Mouse (Mus musculus) midbrain, embryonic 13.5 days (tissue): ENCODE results near the gene St8sia1. TPM values are rescaled to one million over a fixed set of nuclear protein-coding genes. Genes with fewer than 3 reads are reported as not detected.

Experiments used
- ATAC-seq: fragments of 200-750 bp; cut with Nextera tagmentation; 2 replicates; pipeline ENCODE4 v1.8.0; 2017; ENCODE audit warnings: mild to moderate bottlenecking, moderate TSS enrichment, moderate library complexity
- H3K27ac ChIP-seq: fragments of 300-500 bp; sonication (generic); 2 replicates; pipeline ENCODE4 v1.5.1; 2015; ENCODE audit warnings: inconsistent platforms, mild to moderate bottlenecking, moderate library complexity
- H3K27me3 ChIP-seq: fragments of 300-500 bp; sonication (generic); 2 replicates; pipeline ENCODE4 v1.6.1; 2015; ENCODE audit warnings: mild to moderate bottlenecking, inconsistent platforms
- H3K36me3 ChIP-seq: fragments of 300-500 bp; sonication (generic); 2 replicates; pipeline ENCODE4 v1.6.1; 2015; ENCODE audit warnings: mild to moderate bottlenecking, inconsistent platforms
- H3K4me1 ChIP-seq: fragments of 300-500 bp; sonication (generic); replicated peaks from 2 replicates; pipeline ENCODE4 v1.6.1; 2015; ENCODE audit warnings: inconsistent platforms
- H3K4me2 ChIP-seq: fragments of 300-500 bp; sonication (generic); replicated peaks from 2 replicates; pipeline ENCODE4 v1.6.1; 2015; ENCODE audit warnings: moderate library complexity, mild to moderate bottlenecking, inconsistent platforms
- H3K4me3 ChIP-seq: fragments of 300-500 bp; sonication (generic); replicated peaks from 2 replicates; pipeline ENCODE4 v1.5.1; 2015; ENCODE audit warnings: mild to moderate bottlenecking, inconsistent platforms
- H3K9ac ChIP-seq: fragments of 300-500 bp; sonication (generic); replicated peaks from 2 replicates; pipeline ENCODE4 v1.6.1; 2015; ENCODE audit warnings: mild to moderate bottlenecking, inconsistent platforms
- H3K9me3 ChIP-seq: fragments of 300-500 bp; sonication (generic); 2 replicates; pipeline ENCODE4 v1.6.1; 2016; ENCODE audit warnings: mild to moderate bottlenecking, inconsistent platforms
- WGBS: fragments of 180-500 bp; shearing (Covaris S2); methylation state at CpG from one replicate; pipeline ENCODE4 v1.1.7; 2015; 5-methylcytosine and 5-hydroxymethylcytosine counted together
- polyA plus RNA-seq: library from polyadenylated mRNA; unstranded; fragments of >200 nt; fragmentation: Nextera tagmentation; extraction: Ambion mirVana; gene quantifications from 2 replicates; pipeline ENCODE4 v1.2.1, GENCODE M21; 2015

St8sia1 gene
- polyA plus RNA-seq, 1 experiment from 2014 or later = 8.0 TPM

GRCm38 (mm10) chr6:142938074-142938473 is 26.2 kb downstream of the St8sia1 start:
- no peak for ATAC-seq
- H3K27ac ChIP-seq = no peak overlapping the region
- no peak overlapping the region for H3K4me3 ChIP-seq

GRCm38 (mm10) chr6:142932582-142932981 is 31.7 kb downstream of the St8sia1 start:
- no peaks in the 10 kb centered on the region for H3K36me3 ChIP-seq
- H3K4me3 ChIP-seq = no peak overlapping the region
- H3K9ac ChIP-seq = no peak overlapping the region
- H3K4me2 ChIP-seq = no peak overlapping the region
- 90% methylated on average over 6 of the region's 6 CpGs for WGBS
- no peaks in the 10 kb centered on the region for H3K9me3 ChIP-seq
- ATAC-seq = no peak
- H3K4me1 ChIP-seq = peaks cover 4% of the 10 kb centered on the region; the same call in 1 of the 2 replicates
- H3K27me3 ChIP-seq = no peaks in the 10 kb centered on the region
- H3K27ac ChIP-seq = no peak overlapping the region

More at GRCm38 (mm10) chr6:142938074-142938473, 26.2 kb downstream of the St8sia1 start:
- H3K9me3 ChIP-seq = no peaks in the 10 kb centered on the region
- H3K4me1 ChIP-seq = peaks cover 27% of the 10 kb centered on the region; the same call in 1 of the 2 replicates
- H3K4me2 ChIP-seq = no peak overlapping the region
- H3K27me3 ChIP-seq = no peaks in the 10 kb centered on the region
- H3K36me3 ChIP-seq = no peaks in the 10 kb centered on the region
- H3K9ac ChIP-seq = no peak overlapping the region

- no peaks in the 10 kb centered on the region for H3K36me3 ChIP-seq
- H3K4me3 ChIP-seq = no peak overlapping the region
- H3K4me2 ChIP-seq = no peak overlapping the region
- H3K9me3 ChIP-seq = no peaks in the 10 kb centered on the region
- 89% methylated on average over 9 of the region's 9 CpGs for WGBS
- H3K4me1 ChIP-seq = peaks cover 4% of the 10 kb centered on the region; the same call in 1 of the 2 replicates
- no peak for ATAC-seq
- H3K27ac ChIP-seq = no peak overlapping the region
- H3K9ac ChIP-seq = no peak overlapping the region
- no peaks in the 10 kb centered on the region for H3K27me3 ChIP-seq
These were observed 32.1 kb downstream of the St8sia1 start for GRCm38 (mm10) chr6:142932144-142932543.

GRCm38 (mm10) chr6:142928551-142929309 is 35.5 kb downstream of the St8sia1 start:
- 83% methylated on average over 16 of the region's 16 CpGs for WGBS
- H3K27ac ChIP-seq = no peak overlapping the region
- ATAC-seq = no peak

GRCm38 (mm10) chr6:142926901-142927605 is 37.2 kb downstream of the St8sia1 start:
- Histone ChIP-seq H3K27ac (no peak overlapping the region), H3K9me3 (no peaks in the 10 kb centered on the region), H3K9ac (no peak overlapping the region), H3K4me2 (no peak overlapping the region), H3K27me3 (no peaks in the 10 kb centered on the region), H3K4me1 (peaks cover 13% of the 10 kb centered on the region), H3K36me3 (no peaks in the 10 kb centered on the region), H3K4me3 (no peak overlapping the region)
- 88% methylated on average over 9 of the region's 9 CpGs for WGBS
- no peak for ATAC-seq

More at GRCm38 (mm10) chr6:142928551-142929309, 35.5 kb downstream of the St8sia1 start:
- no peaks in the 10 kb centered on the region for H3K36me3 ChIP-seq
- H3K4me1 ChIP-seq = peaks cover 13% of the 10 kb centered on the region
- no peak overlapping the region for H3K4me3 ChIP-seq
- no peaks in the 10 kb centered on the region for H3K27me3 ChIP-seq
- H3K4me2 ChIP-seq = no peak overlapping the region
- no peaks in the 10 kb centered on the region for H3K9me3 ChIP-seq
- no peak overlapping the region for H3K9ac ChIP-seq

- no peaks in the 10 kb centered on the region for H3K27me3 ChIP-seq
- H3K9ac ChIP-seq = no peak overlapping the region
- no peak overlapping the region for H3K4me3 ChIP-seq
- no peak overlapping the region for H3K4me2 ChIP-seq
- peaks cover 13% of the 10 kb centered on the region for H3K4me1 ChIP-seq
- 39% methylated on average over 5 of the region's 5 CpGs for WGBS
- no peaks in the 10 kb centered on the region for H3K9me3 ChIP-seq
- peak overlapping the region; percentile 44; the same call in 1 of the 2 replicates for H3K27ac ChIP-seq
- ATAC-seq = no peak
- H3K36me3 ChIP-seq = no peaks in the 10 kb centered on the region
These were observed 38.3 kb downstream of the St8sia1 start for GRCm38 (mm10) chr6:142925921-142926320.

- Histone ChIP-seq H3K27ac (no peak overlapping the region), H3K4me2 (no peak overlapping the region), H3K27me3 (no peaks in the 10 kb centered on the region), H3K4me1 (peaks cover 13% of the 10 kb centered on the region), H3K9me3 (no peaks in the 10 kb centered on the region), H3K36me3 (no peaks in the 10 kb centered on the region), H3K4me3 (no peak overlapping the region), H3K9ac (no peak overlapping the region)
- WGBS = 90% methylated on average over 3 of the region's 3 CpGs
- ATAC-seq = peak; percentile 43; the same call in 1 of the 2 replicates
These were observed 38.9 kb downstream of the St8sia1 start for GRCm38 (mm10) chr6:142925374-142925773.

GRCm38 (mm10) chr6:142920901-142921300 is 43.4 kb downstream of the St8sia1 start:
- H3K4me3 ChIP-seq = no peak overlapping the region
- no peaks in the 10 kb centered on the region for H3K9me3 ChIP-seq
- no peak for ATAC-seq
- H3K4me2 ChIP-seq = no peak overlapping the region
- 75% methylated on average over 5 of the region's 5 CpGs for WGBS
- H3K9ac ChIP-seq = no peak overlapping the region
- peaks cover 6% of the 10 kb centered on the region for H3K4me1 ChIP-seq
- no peaks in the 10 kb centered on the region for H3K36me3 ChIP-seq
- no peak overlapping the region for H3K27ac ChIP-seq
- H3K27me3 ChIP-seq = no peaks in the 10 kb centered on the region

GRCm38 (mm10) chr6:142918691-142919090 is 45.6 kb downstream of the St8sia1 start:
- no peak for ATAC-seq
- Histone ChIP-seq H3K4me2 (no peak overlapping the region), H3K9me3 (no peaks in the 10 kb centered on the region), H3K4me1 (0 out of 2 replicates have a peak, but pooled peaks cover 7% of the 10 kb centered on the region), H3K4me3 (no peak overlapping the region), H3K9ac (no peak overlapping the region), H3K36me3 (no peaks in the 10 kb centered on the region), H3K27ac (no peak overlapping the region), H3K27me3 (no peaks in the 10 kb centered on the region)
- 90% methylated on average over 6 of the region's 6 CpGs for WGBS

- ATAC-seq = no peak
- H3K9ac ChIP-seq = no peak overlapping the region
- WGBS = 81% methylated on average over 13 of the region's 13 CpGs
- no peaks in the 10 kb centered on the region for H3K36me3 ChIP-seq
- H3K4me3 ChIP-seq = no peak overlapping the region
- H3K4me2 ChIP-seq = no peak overlapping the region
- no peak overlapping the region; the same call in 1 of the 2 replicates for H3K27ac ChIP-seq
- no peaks in the 10 kb centered on the region for H3K9me3 ChIP-seq
- 0 out of 2 replicates have a peak, but pooled peaks cover 7% of the 10 kb centered on the region for H3K4me1 ChIP-seq
- H3K27me3 ChIP-seq = no peaks in the 10 kb centered on the region
These were observed 46.8 kb downstream of the St8sia1 start for GRCm38 (mm10) chr6:142917471-142917901.

- Histone ChIP-seq H3K27ac (no peak overlapping the region), H3K27me3 (no peaks in the 10 kb centered on the region), H3K4me2 (no peak overlapping the region), H3K9me3 (no peaks in the 10 kb centered on the region), H3K36me3 (0 out of 2 replicates have a peak, but pooled peaks cover 4% of the 10 kb centered on the region), H3K9ac (no peak overlapping the region), H3K4me3 (no peak overlapping the region), H3K4me1 (0 out of 2 replicates have a peak, but pooled peaks cover 7% of the 10 kb centered on the region)
- 91% methylated on average over 11 of the region's 11 CpGs for WGBS
- ATAC-seq = no peak
These were observed 47.8 kb downstream of the St8sia1 start for GRCm38 (mm10) chr6:142916271-142916941.

- Histone ChIP-seq H3K27me3 (no peaks in the 10 kb centered on the region), H3K36me3 (peaks cover 11% of the 10 kb centered on the region), H3K9ac (no peak overlapping the region), H3K27ac (no peak overlapping the region), H3K9me3 (no peaks in the 10 kb centered on the region), H3K4me2 (no peak overlapping the region), H3K4me3 (no peak overlapping the region), H3K4me1 (0 out of 2 replicates have a peak, but pooled peaks cover 7% of the 10 kb centered on the region)
- 81% methylated on average over 5 of the region's 5 CpGs for WGBS
- ATAC-seq = no peak
These were observed 48.8 kb downstream of the St8sia1 start for GRCm38 (mm10) chr6:142915464-142915863.
